Mouse (Mus musculus) small intestine, adult 2 months (tissue): Measurements from ENCODE around the gene Micu1.

Source experiments
- CTCF ChIP-seq: fragments of 200-500 bp; IDR thresholded peaks from 2 replicates; pipeline ENCODE4 v1.5.1; 2012; ENCODE audit warnings: low read depth, mild to moderate bottlenecking, control low read depth, inconsistent platforms, low read length, moderate library complexity, mixed read lengths; ENCODE audit not compliant: insufficient replicate concordance, insufficient read length; ENCODE audit errors: extremely low read depth
- POLR2A ChIP-seq: fragments of 200-500 bp; IDR thresholded peaks from 2 replicates; pipeline ENCODE4 v1.6.1; 2012; ENCODE audit warnings: low read depth, mild to moderate bottlenecking, control low read depth, inconsistent platforms, low read length, moderate library complexity

DNA sequence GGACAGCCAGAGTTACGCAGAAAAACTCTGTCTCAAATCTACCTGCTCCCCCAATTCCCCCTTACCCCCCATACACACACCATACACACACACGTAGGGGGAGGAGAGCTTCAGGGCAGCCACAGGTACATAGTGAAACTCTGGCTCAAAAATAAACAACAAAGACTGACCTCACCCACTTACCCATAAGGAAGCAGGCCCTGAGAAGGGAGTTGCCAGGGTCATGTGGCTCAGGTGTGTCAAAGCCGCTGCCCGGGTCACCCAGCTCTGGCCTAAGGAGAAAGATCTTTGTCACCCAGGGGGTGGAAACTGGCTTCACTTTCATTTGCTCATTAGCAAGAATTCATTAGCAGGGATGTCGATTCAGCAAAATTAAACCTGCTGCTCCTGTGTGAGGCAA, 41.7 kb downstream of the Micu1 start:
- no peak for TF ChIP-seq CTCF
- no peak; the same call in 1 of the 2 replicates for TF ChIP-seq POLR2A
